Mouse (Mus musculus): ENCODE results near the gene Rftn2.

DNA sequence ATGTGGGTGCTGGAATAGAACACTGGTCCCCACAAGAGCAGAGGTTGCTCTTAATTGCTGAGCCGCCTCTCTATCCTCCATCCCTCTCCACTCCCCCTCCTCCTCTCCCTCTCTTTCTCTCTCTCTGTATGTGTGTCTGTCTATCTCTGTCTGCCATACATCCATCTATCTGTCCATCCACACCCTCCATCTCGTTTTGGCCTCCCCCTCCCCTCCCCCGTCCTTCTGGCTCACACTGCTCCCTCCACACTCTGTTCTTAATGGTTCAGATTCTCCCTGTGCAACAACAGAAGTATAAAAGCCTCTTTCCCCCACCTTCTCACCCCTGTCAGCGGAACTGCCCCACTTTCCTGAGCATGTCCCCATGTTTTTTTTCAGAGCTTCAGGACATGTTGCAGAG is 59.0 kb downstream of the Rftn2 start:
- TF ChIP-seq GATA1 (IDR thresholded peaks at IDR 0.05; ENCODE audit: low read length), result no peak
- no peak for TF ChIP-seq TAL1 (IDR thresholded peaks at IDR 0.05; ENCODE audit: low read length)

Measured in erythroblast, embryonic 14.5 days (primary cell).